Mouse (Mus musculus) spleen, adult 2 months (tissue): ENCODE measurements around the gene Itfg1.

Source experiments
- CTCF ChIP-seq: fragments of 200-500 bp; IDR thresholded peaks from 2 replicates; pipeline ENCODE4 v1.5.1; 2011; ENCODE audit warnings: mild to moderate bottlenecking, inconsistent platforms; ENCODE audit not compliant: insufficient read depth, insufficient read length, insufficient replicate concordance; ENCODE audit errors: extremely low read depth
- POLR2A ChIP-seq: fragments of 200-500 bp; IDR thresholded peaks from 2 replicates; pipeline ENCODE4 v1.6.1; 2011; ENCODE audit warnings: low read depth, low read length, inconsistent platforms

- TF ChIP-seq POLR2A (no peak), CTCF (no peak)
Measured at GRCm38 (mm10) chr8:85700751-85701351, 139.9 kb downstream of the Itfg1 start, which contains the start of gene Neto2.
